Mouse (Mus musculus) MEL (cell line): ENCODE results near the gene Haus8. TPM values are rescaled to one million over a fixed set of nuclear protein-coding genes. Genes with fewer than 3 reads are reported as not detected.

Experiments used
- DNase-seq: peaks from one replicate; pipeline ENCODE4 v3.0.0; 2011; ENCODE audit warnings: low read depth, low spot score
- H3K27ac ChIP-seq: 2 replicates; pipeline ENCODE4 v1.5.1; 2012; ENCODE audit warnings: low read depth, mild to moderate bottlenecking, control low read depth, low read length, moderate library complexity; ENCODE audit not compliant: control insufficient read depth
- H3K27me3 ChIP-seq, 2 experiments: fragments of 150-350 bp in 1 of 2; sonication (generic) in 1 of 2; 2 replicates each; pipeline ENCODE4 v1.6.1; 2012; ENCODE audit warnings: low read length in 2 of 2, mild to moderate bottlenecking in 2 of 2, improper control_type of control experiment in 1 of 2, moderate library complexity in 1 of 2; ENCODE audit not compliant: insufficient read depth in 2 of 2, control insufficient read depth in 1 of 2
- H3K36me3 ChIP-seq, 2 experiments: 2 replicates each; pipeline ENCODE4 v1.6.1; 2012 to 2014; ENCODE audit warnings: low read length in 2 of 2, improper control_type of control experiment in 1 of 2, inconsistent platforms in 1 of 2, mild to moderate bottlenecking in 1 of 2; ENCODE audit not compliant: insufficient read depth in 2 of 2, control insufficient read depth in 1 of 2
- H3K4me1 ChIP-seq, 2 experiments: fragments of 150-350 bp in 1 of 2; sonication (generic) in 1 of 2; 2 replicates each; pipeline ENCODE4 v1.6.1; 2012; ENCODE audit warnings: low read length in 2 of 2, improper control_type of control experiment in 1 of 2, mild to moderate bottlenecking in 1 of 2; ENCODE audit not compliant: insufficient read depth in 2 of 2, control insufficient read depth in 1 of 2
- H3K4me3 ChIP-seq, 2 experiments: fragments of 150-350 bp in 1 of 2; sonication (generic) in 1 of 2; 2 replicates each; pipeline ENCODE4 v1.5.1; 2012; ENCODE audit warnings: low read depth in 2 of 2, low read length in 2 of 2, mild to moderate bottlenecking in 2 of 2, moderate library complexity in 2 of 2, control low read depth in 1 of 2, improper control_type of control experiment in 1 of 2; ENCODE audit not compliant: control insufficient read depth in 1 of 2, insufficient read depth in 1 of 2
- H3K79me2 ChIP-seq: 2 replicates; pipeline ENCODE4 v1.6.1; 2012; ENCODE audit warnings: mild to moderate bottlenecking, low read length, moderate library complexity; ENCODE audit not compliant: control insufficient read depth, poor library complexity, insufficient read depth
- H3K9ac ChIP-seq: 2 replicates; pipeline ENCODE4 v1.6.1; 2012; ENCODE audit warnings: low read depth, mild to moderate bottlenecking, control low read depth, low read length, moderate library complexity; ENCODE audit not compliant: control insufficient read depth, poor library complexity, severe bottlenecking
- H3K9me3 ChIP-seq: fragments of 150-350 bp; sonication (generic); replicated peaks from 2 replicates; pipeline ENCODE4 v1.6.1; 2012; ENCODE audit warnings: mild to moderate bottlenecking, low read length, improper control_type of control experiment, moderate library complexity; ENCODE audit not compliant: insufficient read depth
- BHLHE40 ChIP-seq: IDR thresholded peaks from 2 replicates; pipeline ENCODE4 v1.6.1; 2012; ENCODE audit warnings: low read depth, mild to moderate bottlenecking, inconsistent platforms, low read length, improper control_type of control experiment, borderline replicate concordance
- CHD1 ChIP-seq: IDR thresholded peaks from 2 replicates; pipeline ENCODE4 v1.6.1; 2012; ENCODE audit warnings: low read depth, mild to moderate bottlenecking, inconsistent platforms, low read length, improper control_type of control experiment
- CHD2 ChIP-seq: IDR thresholded peaks from 2 replicates; pipeline ENCODE4 v1.6.1; 2011; ENCODE audit warnings: low read length, improper control_type of control experiment
- CTCF ChIP-seq, 3 experiments: IDR thresholded peaks in 2 of 3; conservative IDR thresholded peaks in 1 of 3; 2 replicates each; pipeline ENCODE4 v1.5.1; 2011 to 2012; ENCODE audit warnings: low read length in 3 of 3, low read depth in 2 of 3, mild to moderate bottlenecking in 2 of 3, improper control_type of control experiment in 1 of 3, inconsistent platforms in 1 of 3, mixed read lengths in 1 of 3, moderate library complexity in 1 of 3; ENCODE audit not compliant: control insufficient read depth in 1 of 3, insufficient read depth in 1 of 3, poor library complexity in 1 of 3, severe bottlenecking in 1 of 3
- E2F4 ChIP-seq: IDR thresholded peaks from 2 replicates; pipeline ENCODE4 v1.6.1; 2011; ENCODE audit warnings: low read depth, low read length, improper control_type of control experiment, borderline replicate concordance
- EP300 ChIP-seq, 2 experiments: IDR thresholded peaks; 2 replicates each; pipeline ENCODE4 v1.6.1; 2011; ENCODE audit warnings: improper control_type of control experiment in 2 of 2, low read length in 2 of 2, low read depth in 1 of 2, mild to moderate bottlenecking in 1 of 2
- ETS1 ChIP-seq: IDR thresholded peaks from 2 replicates; pipeline ENCODE4 v1.6.1; 2012; ENCODE audit warnings: low read depth, mild to moderate bottlenecking, inconsistent platforms, low read length, improper control_type of control experiment, moderate library complexity
- GABPA ChIP-seq: IDR thresholded peaks from 2 replicates; pipeline ENCODE4 v1.6.1; 2012; ENCODE audit warnings: low read depth, mild to moderate bottlenecking, inconsistent platforms, low read length, improper control_type of control experiment, moderate library complexity
- HCFC1 ChIP-seq: IDR thresholded peaks from 2 replicates; pipeline ENCODE4 v1.6.1; 2012; ENCODE audit warnings: low read depth, mild to moderate bottlenecking, inconsistent platforms, low read length, improper control_type of control experiment, moderate library complexity
- KAT2A ChIP-seq: conservative IDR thresholded peaks from 2 replicates; pipeline ENCODE4 v1.6.1; 2012; ENCODE audit warnings: low read depth, low read length, improper control_type of control experiment, inconsistent platforms
- MAFK ChIP-seq: IDR thresholded peaks from 2 replicates; pipeline ENCODE4 v1.6.1; 2011; ENCODE audit warnings: low read depth, mild to moderate bottlenecking, low read length, improper control_type of control experiment, borderline replicate concordance
- MAX ChIP-seq: IDR thresholded peaks from 2 replicates; pipeline ENCODE4 v1.6.1; 2011; ENCODE audit warnings: low read length, improper control_type of control experiment
- MXI1 ChIP-seq: IDR thresholded peaks from 2 replicates; pipeline ENCODE4 v1.6.1; 2011; ENCODE audit warnings: mild to moderate bottlenecking, low read depth, low read length, improper control_type of control experiment
- MYB ChIP-seq: IDR thresholded peaks from 2 replicates; pipeline ENCODE4 v1.6.1; 2011; ENCODE audit warnings: mild to moderate bottlenecking, low read depth, low read length, improper control_type of control experiment
- MYC ChIP-seq: IDR thresholded peaks from 2 replicates; pipeline ENCODE4 v1.6.1; 2011; ENCODE audit warnings: low read depth, mild to moderate bottlenecking, low read length, improper control_type of control experiment, moderate library complexity
- NELFE ChIP-seq: IDR thresholded peaks from 2 replicates; pipeline ENCODE4 v1.6.1; 2011; ENCODE audit warnings: low read depth, low read length, improper control_type of control experiment
- POLR2AphosphoS2 ChIP-seq: IDR thresholded peaks from 2 replicates; pipeline ENCODE4 v1.6.1; 2011; ENCODE audit warnings: low read length, improper control_type of control experiment
- RAD21 ChIP-seq: IDR thresholded peaks from 2 replicates; pipeline ENCODE4 v1.6.1; 2011; ENCODE audit warnings: mild to moderate bottlenecking, low read depth, low read length, improper control_type of control experiment
- RCOR1 ChIP-seq: IDR thresholded peaks from 2 replicates; pipeline ENCODE4 v1.6.1; 2012; ENCODE audit warnings: low read depth, mild to moderate bottlenecking, inconsistent platforms, low read length, improper control_type of control experiment
- SMC3 ChIP-seq: IDR thresholded peaks from 2 replicates; pipeline ENCODE4 v1.6.1; 2011; ENCODE audit warnings: low read depth, low read length, improper control_type of control experiment
- TAL1 ChIP-seq: IDR thresholded peaks from 2 replicates; pipeline ENCODE4 v1.6.1; 2012; ENCODE audit warnings: mild to moderate bottlenecking, inconsistent platforms, low read length, moderate library complexity, mixed read lengths
- TCF12 ChIP-seq: IDR thresholded peaks from 2 replicates; pipeline ENCODE4 v1.6.1; 2014; ENCODE audit warnings: low read depth, mild to moderate bottlenecking, inconsistent platforms, low read length, improper control_type of control experiment, moderate library complexity
- UBTF ChIP-seq: IDR thresholded peaks from 2 replicates; pipeline ENCODE4 v1.6.1; 2012; ENCODE audit warnings: low read depth, mild to moderate bottlenecking, inconsistent platforms, low read length, improper control_type of control experiment, moderate library complexity, borderline replicate concordance; ENCODE audit not compliant: insufficient read depth
- USF2 ChIP-seq, 2 experiments: IDR thresholded peaks; 2 replicates each; pipeline ENCODE4 v1.6.1; 2011 to 2012; ENCODE audit warnings: improper control_type of control experiment in 2 of 2, low read length in 2 of 2, borderline replicate concordance in 1 of 2, inconsistent platforms in 1 of 2, low read depth in 1 of 2, mild to moderate bottlenecking in 1 of 2; ENCODE audit not compliant: insufficient read depth in 1 of 2
- ZC3H11A ChIP-seq: IDR thresholded peaks from 2 replicates; pipeline ENCODE4 v1.6.1; 2012; ENCODE audit warnings: low read depth, mild to moderate bottlenecking, inconsistent platforms, low read length, improper control_type of control experiment
- ZKSCAN1 ChIP-seq: IDR thresholded peaks from 2 replicates; pipeline ENCODE4 v1.6.1; 2012; ENCODE audit warnings: low read depth, mild to moderate bottlenecking, inconsistent platforms, low read length, improper control_type of control experiment, moderate library complexity
- ZNF384 ChIP-seq: IDR thresholded peaks from 2 replicates; pipeline ENCODE4 v1.6.1; 2012; ENCODE audit warnings: low read depth, mild to moderate bottlenecking, inconsistent platforms, low read length, improper control_type of control experiment
- polyA plus RNA-seq, 2 experiments: library from polyadenylated mRNA; stranded (reverse) in 1 of 2; unstranded in 1 of 2; fragments of >175 nt in 1 of 2; fragments of >200 nt in 1 of 2; gene quantifications; 2 replicates each; pipeline versions ENCODE4 v1.2.1 to v1.2.4; 2012; ENCODE audit warnings: low replicate concordance in 2 of 2, low read depth in 1 of 2; ENCODE audit not compliant: insufficient read length in 2 of 2, insufficient read depth in 1 of 2, missing spikeins in 1 of 2
- total RNA-seq: library from RNA; depleted of rRNA; stranded (reverse); fragments of 300-350 nt; gene quantifications from 2 replicates; pipeline ENCODE4 v1.2.3, GENCODE M21; 2012

The Haus8 gene
- total and polyA plus RNA-seq, 3 experiments, result 60.4 to 69.2 TPM; not detected in 1

GRCm38 (mm10) chr8:71261234-71261633, 11.5 kb downstream of the Haus8 start:
- H3K4me3 ChIP-seq, result no peak overlapping the region
- TF ChIP-seq UBTF (no peak), CHD2 (no peak), BHLHE40 (no peak), MYB (no peak), MYC (no peak), TCF12 (no peak), MAX (no peak), EP300 (IDR thresholded peaks at IDR 0.05; ENCODE audit: low read depth in 1 of 2, low read length in 2 of 2) (no peak), RAD21 (peak; percentile 30), ETS1 (no peak), CTCF (IDR thresholded peaks at IDR 0.05 in 2 of 3, conservative IDR thresholded peaks at IDR 0.05 in 1 of 3; ENCODE audit: control insufficient read depth in 1 of 3, insufficient read depth in 1 of 3, low read depth in 2 of 3, low read length in 3 of 3, poor library complexity in 1 of 3, severe bottlenecking in 1 of 3) (peak in 2 of 3 experiments; percentile 16 to 34; a peak in 3 of 6 replicates), ZNF384 (no peak), CHD1 (no peak), SMC3 (peak; percentile 31; the same call in 1 of the 2 replicates), USF2 (IDR thresholded peaks at IDR 0.05; ENCODE audit: borderline replicate concordance in 1 of 2, insufficient read depth in 1 of 2, low read depth in 1 of 2, low read length in 2 of 2) (no peak), POLR2AphosphoS2 (no peak), MAFK (no peak)

DNA sequence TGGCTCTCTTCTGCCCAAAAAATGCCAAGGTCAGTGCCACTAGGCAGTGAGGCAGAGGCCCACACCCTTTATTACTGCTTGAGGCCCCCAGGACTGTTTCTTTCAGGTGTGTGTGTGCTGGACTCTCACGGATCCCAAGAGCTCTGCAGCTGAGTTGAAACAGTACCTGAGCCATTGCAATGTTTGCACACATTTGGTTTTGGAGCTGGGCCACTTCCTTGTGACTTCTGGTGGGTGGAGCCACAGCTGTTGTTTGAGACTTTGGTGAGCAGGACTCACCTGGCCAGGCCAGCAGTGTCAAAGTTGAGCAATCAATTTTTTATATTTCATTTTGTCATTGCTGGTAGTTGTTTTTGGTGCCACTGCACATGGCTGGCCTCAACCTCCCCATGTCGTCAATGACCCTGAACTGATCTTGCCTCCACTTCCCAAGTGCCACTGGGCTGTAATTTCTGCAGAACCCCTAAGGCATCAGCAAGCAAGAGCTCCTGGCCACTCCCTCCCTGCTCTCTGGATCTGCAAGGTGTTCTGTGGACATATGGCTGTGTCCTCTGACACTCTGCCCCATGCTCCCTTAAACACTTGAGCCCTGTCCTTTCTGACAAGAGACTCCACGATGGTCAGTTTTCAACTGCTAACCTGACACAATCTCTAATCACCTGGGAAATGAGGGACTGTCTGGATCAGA, 16.0 kb downstream of the Haus8 start:
- no peak for TF ChIP-seq KAT2A
- no peak for TF ChIP-seq ZKSCAN1
- no peak for TF ChIP-seq E2F4
- no peak for TF ChIP-seq SMC3
- TF ChIP-seq EP300 (IDR thresholded peaks at IDR 0.05; ENCODE audit: low read depth in 1 of 2, low read length in 2 of 2), result no peak
- TF ChIP-seq MXI1, result no peak
- no peak for TF ChIP-seq RCOR1
- TF ChIP-seq MAFK, result no peak
- no peak for TF ChIP-seq UBTF
- no peak for TF ChIP-seq CHD1
- no peak for TF ChIP-seq TAL1
- no peak for TF ChIP-seq ZC3H11A
- TF ChIP-seq NELFE, result no peak
- TF ChIP-seq MYC, result no peak
- no peak for TF ChIP-seq HCFC1
- no peak for TF ChIP-seq GABPA
- no peak for TF ChIP-seq CHD2
- TF ChIP-seq CTCF (IDR thresholded peaks at IDR 0.05 in 2 of 3, conservative IDR thresholded peaks at IDR 0.05 in 1 of 3; ENCODE audit: control insufficient read depth in 1 of 3, insufficient read depth in 1 of 3, low read depth in 2 of 3, low read length in 3 of 3, poor library complexity in 1 of 3, severe bottlenecking in 1 of 3), result no peak
- H3K9me3 ChIP-seq, result no peaks in the 10 kb centered on the region
- H3K27me3 ChIP-seq, result no peaks in the 10 kb centered on the region
- no peak overlapping the region for H3K4me3 ChIP-seq
- no peaks in the 10 kb centered on the region; a peak in 1 of 4 replicates for H3K36me3 ChIP-seq
- no peak for DNase-seq
- H3K27ac ChIP-seq, result no peak overlapping the region
- no peaks in the 10 kb centered on the region for H3K79me2 ChIP-seq
- H3K4me1 ChIP-seq, result no peaks in the 10 kb centered on the region
- no peak overlapping the region for H3K9ac ChIP-seq

More at GRCm38 (mm10) chr8:71261234-71261633, 11.5 kb downstream of the Haus8 start:
- Histone ChIP-seq H3K9ac (no peak overlapping the region), H3K27me3 (no peaks in the 10 kb centered on the region), H3K9me3 (no peaks in the 10 kb centered on the region), H3K27ac (no peak overlapping the region), H3K79me2 (no peaks in the 10 kb centered on the region), H3K4me1 (no peaks in the 10 kb centered on the region), H3K36me3 (no peaks in the 10 kb centered on the region; a peak in 1 of 4 replicates)
- DNase-seq, result peak; percentile 32
